Mouse (Mus musculus) adrenal gland, adult 2 months (tissue): ENCODE data around the gene Rubcnl. TPM values are rescaled to one million over a fixed set of nuclear protein-coding genes. Genes with fewer than 3 reads are reported as not detected.

Experiments used
- DNase-seq: peaks from one replicate; pipeline ENCODE4 v3.0.0; 2021
- long read RNA-seq: library from polyadenylated mRNA; stranded (forward); transcript quantifications from one replicate; pipeline ENCODE4 v2.0.0, GENCODE M21; 2021
- polyA plus RNA-seq: library from polyadenylated mRNA; depleted of rRNA; stranded (reverse); fragments of >200 nt; gene quantifications from 2 replicates; pipeline ENCODE4 v1.2.3, GENCODE M21; 2012; rRNA removed
- total RNA-seq, 2 experiments: library from RNA; stranded (reverse); gene quantifications; 2 replicates each; pipeline ENCODE4 v1.2.3; 2021

The Rubcnl gene
- total RNA-seq (1 to 10 TPM in 1 of 2 experiments, under 1 TPM in 1; 0.32 to 4.1 TPM), polyA plus RNA-seq (0.12 and 0.91 TPM in 2 replicates)
- long read RNA-seq, partial matches to known transcripts, result 0 of 3 reads
- long read RNA-seq, other reads (novel, unspliced or antisense), result 0 of 3 reads

DNA sequence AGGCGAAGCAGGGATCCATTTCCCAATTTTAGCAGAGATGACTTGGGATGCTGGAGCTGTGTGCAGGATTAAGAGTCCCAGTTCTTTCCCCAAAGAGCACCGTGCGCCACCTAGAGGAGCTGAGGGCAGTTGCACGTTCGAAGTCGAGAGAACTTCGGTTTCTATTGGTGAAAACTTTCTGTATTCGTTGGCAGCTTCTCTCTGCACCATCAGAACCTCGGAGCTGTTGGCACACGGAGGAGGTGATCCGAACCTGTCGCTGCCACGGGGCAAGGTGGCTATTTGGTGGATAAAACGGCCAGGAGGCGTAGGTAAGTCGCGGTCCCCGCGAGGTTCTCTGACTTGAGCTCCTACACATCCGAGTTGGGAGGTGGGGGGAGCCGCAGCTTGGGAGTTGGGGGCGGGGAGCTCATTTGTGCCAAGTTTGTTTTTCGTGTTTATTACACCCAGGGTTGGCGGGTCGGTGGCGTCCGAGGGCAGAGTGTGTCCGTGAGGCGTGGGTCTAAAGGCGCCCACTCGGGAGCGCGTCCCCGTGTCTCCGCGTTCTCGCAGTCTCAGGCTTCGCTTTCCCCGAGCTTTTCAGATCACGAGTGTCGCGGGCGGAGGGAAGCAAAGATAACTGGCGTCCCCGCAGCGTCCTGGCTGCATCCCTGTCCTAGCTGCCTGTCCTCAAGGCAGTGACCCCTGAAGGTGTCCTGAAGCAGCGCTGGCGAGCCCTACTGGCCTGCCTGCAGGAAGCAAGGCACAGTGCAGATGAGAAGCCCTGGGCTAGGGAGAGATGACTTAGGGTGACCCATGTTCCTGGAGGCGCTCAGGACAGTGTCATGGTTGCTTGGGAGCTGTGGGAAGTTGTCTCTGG is at the start of gene Rubcnl:
Gene Rubcnl, plus strand, starts transcription at position 172 of the 859 bp plus-strand sequence.
- DNase-seq, result peak; percentile 80

DNA sequence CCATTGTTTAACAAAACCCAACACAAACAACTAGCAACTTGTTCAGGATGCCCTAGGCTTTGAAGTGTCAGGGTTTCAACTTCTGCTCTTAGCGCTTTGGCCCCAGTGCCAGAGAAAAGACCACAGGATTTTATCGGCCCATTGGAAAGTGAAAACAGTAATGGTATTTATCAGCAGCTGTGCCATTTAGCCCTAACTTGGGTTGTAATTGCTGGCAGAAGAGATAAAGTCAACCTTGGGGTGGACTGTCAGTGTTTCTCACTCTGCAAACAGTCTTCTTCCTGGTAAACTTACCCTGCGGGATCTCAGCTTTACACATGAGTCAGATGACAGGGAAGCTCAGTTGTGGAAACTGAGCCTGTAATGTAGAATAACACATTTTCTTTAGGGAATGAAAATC is 43.6 kb upstream of the Rubcnl start:
- no peak for DNase-seq

DNA sequence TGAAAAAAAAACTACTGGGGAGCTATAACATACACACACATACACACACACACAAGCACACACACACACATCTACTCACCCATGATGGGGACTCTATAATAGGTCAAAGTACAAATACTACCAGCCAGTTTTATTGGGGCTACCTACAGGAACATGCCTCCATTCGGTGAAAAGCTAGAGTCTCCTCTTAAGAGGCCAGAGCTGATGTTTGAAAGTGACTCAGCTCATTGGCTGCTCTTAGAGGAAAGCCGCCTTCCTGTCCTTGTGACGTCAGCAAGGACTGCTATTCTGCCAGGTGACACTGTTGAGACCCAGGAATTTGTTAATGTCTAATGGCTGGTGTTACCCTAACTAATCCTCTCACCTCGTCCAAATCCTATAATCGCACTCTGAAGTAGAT is 43.1 kb upstream of the Rubcnl start:
- DNase-seq, result no peak

DNA sequence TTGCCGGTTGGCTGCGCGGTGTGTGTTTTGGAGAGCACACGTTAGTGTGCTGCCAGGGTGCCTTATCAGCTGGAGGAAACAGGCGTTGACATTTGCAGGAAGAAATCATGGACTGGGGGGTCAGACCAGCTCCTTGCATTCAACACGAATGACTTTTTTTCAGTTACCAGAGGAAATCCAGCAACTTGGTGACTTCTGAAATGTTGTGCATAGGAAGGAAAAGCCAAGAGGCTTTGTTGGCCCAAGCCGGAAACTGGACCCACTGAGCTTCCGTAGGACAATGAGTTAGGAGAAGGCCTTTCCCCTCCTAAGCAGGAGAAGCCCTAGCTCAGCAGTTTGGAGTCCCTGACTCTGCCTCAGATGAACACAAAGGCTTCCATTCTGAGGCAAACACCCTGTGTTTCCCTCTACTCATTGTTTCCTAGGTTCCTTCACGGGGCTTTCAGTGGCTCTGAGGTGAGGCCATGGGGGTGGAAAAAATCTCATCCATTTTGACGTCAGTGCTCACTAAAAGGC is 41.6 kb upstream of the Rubcnl start:
- DNase-seq, result peak; percentile 51

DNA sequence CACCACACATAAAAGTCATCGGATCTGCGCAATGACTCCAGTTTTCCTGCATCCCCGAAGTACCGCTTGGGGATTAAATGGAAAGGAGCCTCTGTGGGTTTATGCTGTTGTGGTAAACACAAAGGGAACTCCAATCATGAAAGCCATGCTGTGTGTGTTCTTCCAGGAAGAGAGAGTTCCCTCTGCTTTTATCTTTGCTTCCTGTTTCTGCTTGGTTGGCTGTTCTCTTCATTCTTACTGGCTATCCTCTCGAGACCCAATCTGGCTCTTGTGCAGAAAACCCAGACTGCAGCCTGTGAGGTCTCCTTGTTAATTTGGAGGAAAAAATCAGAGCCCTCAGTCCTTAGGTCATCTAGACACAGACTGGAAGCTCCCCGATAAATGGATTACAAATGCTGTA is 38.9 kb upstream of the Rubcnl start:
- DNase-seq, result no peak

DNA sequence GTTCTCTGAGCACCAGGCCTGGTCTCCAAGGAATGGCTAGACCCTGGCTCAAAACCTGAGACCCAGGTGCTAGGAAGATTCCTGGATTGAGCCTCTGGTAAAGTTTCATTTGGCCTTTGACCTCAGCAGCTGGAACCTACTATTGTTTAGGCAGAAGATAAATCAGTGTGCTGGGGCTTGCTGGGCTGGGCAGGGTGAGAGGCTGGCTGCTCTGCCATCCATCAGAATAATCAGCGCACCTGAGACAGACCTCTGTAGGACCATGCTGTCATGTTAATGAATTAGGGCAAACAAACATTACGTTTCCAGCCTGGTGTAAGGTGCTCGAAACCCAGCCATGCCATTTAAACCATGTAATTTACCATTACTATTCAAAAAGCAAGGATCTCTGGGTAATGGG is 34.8 kb upstream of the Rubcnl start:
- no peak for DNase-seq

DNA sequence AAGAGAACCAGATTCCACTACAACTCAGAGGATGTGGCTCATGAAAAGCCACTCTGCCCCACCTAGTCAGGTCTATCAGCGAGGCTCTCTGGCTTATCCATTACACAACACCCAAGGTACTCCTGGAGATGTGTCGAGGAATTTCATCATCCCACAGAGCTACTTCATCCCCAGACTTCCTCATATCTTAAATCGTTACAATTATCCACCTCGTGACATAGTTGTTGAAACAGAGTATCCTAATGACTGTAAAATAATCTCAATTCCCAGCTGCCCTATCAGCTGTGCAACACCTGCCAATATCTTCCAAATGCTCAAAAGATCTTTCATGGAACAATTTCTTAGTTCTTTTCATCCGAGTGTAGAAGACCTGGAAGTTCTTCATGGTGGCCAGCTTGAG is 32.7 kb upstream of the Rubcnl start:
- no peak for DNase-seq

DNA sequence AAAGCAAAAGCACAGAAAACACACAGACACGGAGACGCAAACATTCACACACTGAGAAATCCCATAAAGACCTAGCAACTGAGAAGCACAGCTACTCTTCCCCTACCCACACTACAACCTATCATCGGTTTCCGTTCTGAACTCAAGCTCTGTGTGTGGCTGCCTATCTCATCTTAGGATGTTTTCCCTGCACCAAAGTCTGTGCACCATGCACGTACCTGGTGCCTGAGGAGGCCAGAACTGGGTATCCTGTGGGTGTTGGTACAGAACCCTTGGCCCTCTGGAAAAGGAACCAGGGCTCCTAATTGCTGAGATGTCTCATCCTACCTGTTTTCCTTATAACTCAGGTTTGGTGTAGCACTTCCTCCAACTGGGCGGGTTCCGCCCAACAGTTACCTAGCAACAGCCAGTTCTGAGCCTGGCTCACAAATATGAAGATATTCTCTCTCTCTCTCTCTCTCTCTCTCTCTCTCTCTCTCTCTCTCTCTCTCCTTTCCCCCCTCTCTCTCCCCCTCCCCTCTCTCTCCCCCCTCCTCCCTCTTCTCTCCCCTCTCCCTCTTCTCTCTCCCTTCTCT is 30.9 kb upstream of the Rubcnl start:
- DNase-seq, result no peak

DNA sequence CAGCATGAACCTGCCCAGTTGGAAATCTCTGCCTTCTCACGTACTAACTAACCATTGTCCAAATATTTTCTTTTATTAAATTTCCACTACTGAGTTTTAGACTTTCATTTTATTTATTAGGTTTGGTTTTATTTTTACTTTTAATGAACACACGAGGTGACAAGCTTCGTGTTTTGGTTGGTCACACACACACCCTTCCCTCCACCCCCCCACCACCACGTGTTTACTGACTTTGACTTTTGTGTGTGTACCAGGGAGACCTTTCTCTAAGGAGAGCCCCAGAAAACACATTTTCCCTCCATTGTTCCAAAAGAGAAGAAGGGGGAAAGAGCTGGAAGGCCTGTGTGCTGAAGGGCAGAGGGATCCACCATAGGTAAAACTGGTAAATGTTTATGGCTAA is 30.2 kb upstream of the Rubcnl start:
- no peak for DNase-seq

DNA sequence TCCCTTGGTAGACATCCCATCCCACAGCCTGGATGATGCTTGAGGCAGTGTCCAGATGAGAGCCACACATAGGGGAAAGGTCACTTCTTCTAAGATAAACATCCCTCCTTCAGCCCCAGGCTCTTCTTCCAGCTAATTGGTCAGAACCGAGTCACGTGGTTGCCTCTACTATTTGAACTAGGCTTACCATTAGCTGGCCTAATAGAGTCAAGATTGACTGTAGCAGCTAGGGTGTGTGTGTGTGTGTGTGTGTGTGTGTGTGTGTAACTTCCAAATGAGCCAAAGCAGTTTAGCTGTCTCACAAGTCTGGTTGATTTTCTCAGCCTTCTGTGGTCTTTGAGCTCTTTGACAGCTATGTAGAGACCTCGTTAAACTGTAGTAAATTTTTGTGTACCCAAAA is 29.3 kb upstream of the Rubcnl start:
- DNase-seq, result no peak

DNA sequence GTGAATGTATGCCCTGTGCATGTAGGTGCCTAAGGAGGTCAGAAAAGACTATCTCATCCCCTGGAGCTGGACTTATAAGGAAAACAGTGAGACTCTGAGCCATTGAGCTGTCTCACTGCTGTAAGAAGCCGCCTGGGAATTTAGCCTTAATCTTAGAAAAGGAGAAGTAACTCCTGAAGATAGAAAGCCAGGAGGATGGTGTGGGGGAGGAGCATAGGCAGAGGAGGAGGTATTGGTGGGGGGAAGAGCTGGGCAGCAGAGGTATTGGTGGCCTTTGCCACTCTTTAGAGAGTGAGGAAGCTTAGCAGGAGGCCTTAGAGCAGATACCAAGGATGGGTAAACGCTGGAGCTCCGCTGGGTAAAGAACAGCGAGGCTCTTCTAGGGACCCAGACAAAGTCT is 26.5 kb upstream of the Rubcnl start:
- DNase-seq, result no peak

DNA sequence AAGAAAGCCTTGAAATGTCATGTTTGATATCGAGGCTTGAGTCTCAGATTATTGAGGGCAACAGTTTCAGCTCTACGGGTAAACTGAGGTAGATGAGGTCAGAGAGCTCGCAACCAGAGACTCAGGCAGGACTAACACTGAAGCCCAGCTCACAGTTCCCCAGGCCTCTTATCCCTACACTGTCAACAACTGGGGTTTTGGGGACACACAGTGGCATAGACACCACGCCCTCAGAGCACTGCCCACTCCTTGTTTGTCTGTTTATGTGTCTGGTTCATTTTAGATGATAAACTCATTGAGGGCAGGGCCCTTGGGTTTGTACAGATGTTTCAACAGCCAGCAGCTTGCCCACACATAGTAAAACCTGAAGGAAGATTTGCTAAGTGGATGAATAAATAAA is 25.9 kb upstream of the Rubcnl start:
- no peak for DNase-seq

DNA sequence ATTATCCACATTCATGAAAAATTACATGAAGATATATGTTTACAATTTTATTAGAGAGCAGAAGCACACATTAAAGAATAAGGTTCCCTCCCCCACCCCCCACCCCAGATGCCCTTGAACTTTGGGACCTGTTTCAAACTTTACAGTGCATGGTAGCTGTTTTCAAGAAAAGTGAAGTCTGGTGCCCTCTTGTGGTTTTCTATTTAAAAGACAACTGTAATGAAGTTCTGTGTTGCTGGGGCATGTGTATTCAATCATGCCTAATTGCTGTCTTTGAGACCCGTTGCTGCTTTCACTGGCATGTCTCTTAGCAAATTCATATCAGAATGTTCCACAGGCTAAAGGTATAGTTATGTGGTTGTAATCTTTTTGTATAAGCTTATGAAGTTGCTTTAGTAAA is 25.3 kb upstream of the Rubcnl start:
- no peak for DNase-seq

DNA sequence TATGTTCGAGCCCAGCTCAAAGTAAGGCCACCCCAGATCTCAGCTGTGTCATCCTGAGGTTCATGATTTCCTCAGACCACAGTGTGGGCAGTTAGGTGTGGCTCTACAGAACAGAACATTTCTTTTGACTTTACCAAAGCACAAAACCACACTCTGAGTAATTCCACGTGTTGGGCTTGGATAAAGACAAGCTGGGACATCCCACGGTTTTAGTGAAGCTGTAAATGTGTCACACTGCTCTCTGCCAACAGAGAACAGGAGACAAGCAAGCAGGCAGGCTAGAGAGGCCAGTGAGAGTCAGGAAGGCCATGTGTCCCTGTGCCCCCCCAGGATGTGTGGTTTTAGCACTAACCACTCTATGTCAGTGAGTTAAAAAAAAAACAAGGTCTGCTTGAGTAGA is 19.3 kb upstream of the Rubcnl start:
- no peak for DNase-seq

DNA sequence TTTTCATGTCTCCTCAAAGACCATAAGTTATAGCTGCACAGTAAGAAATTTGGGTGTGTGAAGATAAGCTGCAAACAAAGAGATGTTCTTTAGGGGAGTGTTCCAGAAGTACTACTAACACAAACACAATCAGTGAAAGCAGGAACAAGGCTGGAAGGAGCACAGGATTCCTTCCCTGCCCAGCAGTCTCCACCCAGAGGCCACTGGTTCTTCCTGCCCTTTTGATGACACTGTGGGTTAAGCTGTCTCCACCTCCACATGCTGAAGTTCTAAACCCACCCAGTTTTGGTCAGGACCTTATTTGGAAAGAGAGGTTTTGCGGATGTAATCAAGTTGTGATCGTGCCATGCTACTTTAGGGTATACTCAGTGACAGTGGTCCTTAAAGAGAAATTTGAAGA is 18.8 kb upstream of the Rubcnl start:
- DNase-seq, result no peak

DNA sequence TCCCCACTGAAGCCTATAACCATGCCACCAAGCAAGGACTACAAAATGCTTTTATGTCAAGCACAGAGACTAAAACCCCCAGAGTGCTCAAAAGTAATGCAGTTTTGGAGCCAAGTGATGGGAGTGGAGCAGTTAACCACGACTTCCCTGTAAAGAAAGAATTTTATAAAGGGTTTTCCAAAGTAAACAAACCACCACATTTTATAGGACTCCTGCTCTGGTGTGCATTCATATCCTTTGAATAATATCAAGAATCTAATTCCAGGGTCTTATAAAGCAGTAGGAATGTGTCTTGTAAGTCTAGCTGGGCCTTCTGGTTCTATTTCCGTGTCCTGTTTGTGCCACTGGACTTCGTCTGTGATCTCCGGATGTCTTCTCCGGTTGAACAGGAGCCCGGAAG is 14.5 kb upstream of the Rubcnl start:
- DNase-seq, result no peak

DNA sequence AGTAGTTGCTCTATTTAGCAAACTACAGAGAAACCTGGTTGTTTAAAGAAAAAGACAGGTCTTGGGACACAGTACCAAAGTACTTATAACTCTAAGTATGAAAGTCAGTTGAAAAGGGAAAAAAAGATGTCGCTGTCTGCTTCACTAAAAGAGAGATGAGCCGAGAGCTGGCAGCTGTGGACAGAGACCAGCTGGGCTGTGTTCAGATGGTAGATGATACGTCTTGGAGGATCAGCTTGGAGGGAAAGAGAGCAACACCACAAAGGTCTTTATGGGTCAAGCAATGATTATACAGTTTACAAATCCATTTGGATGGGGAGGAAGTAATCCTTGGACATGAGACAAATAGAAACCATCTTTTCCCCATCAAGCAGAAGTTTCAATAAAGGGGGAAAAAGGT is 12.5 kb upstream of the Rubcnl start:
- no peak for DNase-seq

DNA sequence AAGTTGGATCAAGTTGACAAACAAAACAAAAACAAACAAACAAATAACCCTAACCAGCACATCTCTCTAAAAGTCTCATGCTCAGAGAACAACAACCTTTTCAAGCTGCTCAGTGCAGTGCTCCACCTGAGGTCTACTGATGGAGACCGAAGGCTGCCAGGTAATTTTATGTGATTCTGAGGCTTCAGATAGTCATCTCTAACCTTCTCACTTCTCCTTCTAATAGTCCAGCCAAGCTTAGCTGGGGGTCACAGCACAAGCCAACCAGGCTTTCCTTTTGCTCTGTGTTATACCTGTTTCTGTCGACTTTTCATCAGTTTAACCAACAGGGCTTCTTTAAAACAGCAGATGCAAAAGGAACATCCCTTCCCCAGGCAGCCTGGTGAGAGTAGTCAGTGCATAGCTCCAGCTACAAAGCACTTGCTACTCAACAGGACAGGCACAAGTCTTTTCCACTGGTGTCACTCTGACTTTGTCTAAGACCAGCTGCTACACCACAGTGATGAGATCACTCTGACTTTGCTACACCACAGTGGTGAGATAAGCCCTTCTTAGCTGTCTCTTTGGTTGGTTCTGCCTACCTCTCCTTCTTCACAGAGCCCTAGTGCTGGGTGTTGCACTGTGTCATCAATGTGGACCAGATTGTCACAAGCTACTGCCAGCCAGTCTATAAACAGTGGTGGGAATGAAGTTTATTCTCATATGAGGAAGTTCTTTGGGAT is 10.2 kb upstream of the Rubcnl start:
- no peak for DNase-seq

DNA sequence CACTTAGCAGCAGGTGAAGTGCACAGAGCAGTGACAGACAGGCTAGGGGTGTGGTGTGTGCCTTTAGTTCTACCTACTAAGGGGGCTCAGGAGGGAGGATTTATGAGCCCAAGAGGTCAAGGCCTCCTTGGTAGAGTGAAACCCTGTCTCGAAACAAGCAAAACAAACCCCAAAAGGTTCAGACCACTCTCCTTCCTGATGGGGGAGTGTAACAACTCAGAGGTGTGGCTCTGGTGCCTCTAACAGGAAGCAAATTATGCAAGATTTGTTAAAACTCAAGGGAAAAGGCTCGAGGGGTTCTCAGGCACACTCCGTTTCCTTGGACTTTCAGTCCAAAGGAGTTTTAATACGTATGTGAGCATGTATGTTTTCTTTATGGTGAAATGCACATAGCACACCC is 5.5 kb upstream of the Rubcnl start:
- no peak for DNase-seq

DNA sequence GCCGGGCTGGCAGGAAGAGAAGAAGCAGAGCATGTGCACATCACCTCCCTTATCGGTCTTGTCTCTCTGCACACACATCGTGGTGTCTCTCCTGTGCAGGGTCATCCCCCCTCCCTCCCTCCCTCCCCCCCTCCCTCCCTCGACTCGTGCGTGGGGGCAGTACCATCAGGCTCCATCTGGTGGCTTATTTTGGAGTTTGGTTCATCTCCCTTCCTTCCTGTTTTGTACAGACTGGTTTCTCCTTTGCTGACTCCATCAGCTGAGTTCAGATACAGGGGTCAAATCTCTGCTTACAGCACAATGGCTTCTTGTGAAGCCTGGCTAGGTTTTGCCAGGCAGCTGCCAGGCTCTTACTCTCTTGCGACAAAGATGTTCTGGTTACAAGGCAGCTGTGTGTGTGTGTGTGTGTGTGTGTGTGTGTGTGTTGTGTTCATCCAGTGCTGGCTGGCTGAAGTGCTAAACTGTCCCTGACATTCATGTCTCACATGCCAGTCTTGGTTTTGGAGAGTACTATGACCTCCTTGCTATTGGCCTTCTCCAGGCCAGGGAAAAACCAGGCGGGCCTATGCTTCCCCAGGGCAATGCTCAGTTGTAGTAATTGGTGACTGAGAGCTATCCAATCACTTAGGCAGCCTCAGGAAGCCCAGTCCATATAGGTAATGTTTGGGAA is 4.7 kb upstream of the Rubcnl start:
- DNase-seq, result peak; percentile 67

DNA sequence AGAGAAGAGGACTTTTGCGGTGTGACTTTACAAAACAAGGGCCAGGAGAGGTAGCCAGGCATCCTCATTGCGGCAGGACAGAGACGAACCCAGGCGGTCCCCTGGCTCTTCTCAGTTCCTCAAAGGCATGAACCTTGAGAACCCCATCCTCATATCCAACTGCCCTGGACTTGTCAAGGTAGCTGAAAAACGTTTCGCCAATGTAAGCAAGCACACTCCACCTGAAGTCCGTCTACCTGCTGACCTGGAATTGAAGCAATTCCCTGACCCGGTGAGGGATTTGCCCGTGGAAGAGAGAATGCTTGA is 841 bp downstream of the Rubcnl start:
- no peak for DNase-seq

DNA sequence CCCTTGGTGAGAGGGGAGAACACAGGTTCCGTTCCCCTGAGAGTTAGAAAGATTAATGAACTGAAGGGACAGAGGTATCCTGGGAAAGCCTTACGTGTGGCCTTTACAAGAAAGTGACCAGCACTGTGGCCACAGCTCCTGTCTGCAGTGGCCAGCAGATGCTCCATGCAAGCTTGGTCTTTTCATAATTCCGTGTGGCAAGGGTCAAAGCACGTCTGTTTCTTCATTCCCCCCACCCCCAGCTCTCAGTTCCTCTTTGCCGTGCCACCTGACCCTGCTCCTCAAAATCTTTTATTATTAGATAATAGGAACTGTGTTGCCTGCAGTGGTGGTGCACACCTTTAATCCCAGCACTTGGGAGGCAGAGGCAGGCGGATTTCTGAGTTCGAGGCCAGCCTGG is 1.4 kb downstream of the Rubcnl start:
- DNase-seq, result no peak
